Mouse (Mus musculus) testis, postnatal 10 days (tissue): ENCODE measurements at regions not wholly inside any gene's neighbourhood (a gene's known extent, or its start where the extent isn't known, plus 50 kb on each side); places are given as distances from the start of the nearest gene placed in this dataset.

Source experiments
- DNase-seq: peaks from one replicate; pipeline ENCODE4 v3.0.0; 2021; ENCODE audit warnings: low spot score

GRCm38 (mm10) chr7:64060051-64060450 lies 93.6 kb upstream of the Trpm1 start:
- peak; percentile 65 for DNase-seq

GRCm38 (mm10) chr7:64058282-64058872 lies 95.3 kb upstream of the Trpm1 start:
- DNase-seq: no peak

GRCm38 (mm10) chr7:64057873-64058272 lies 95.8 kb upstream of the Trpm1 start:
- no peak for DNase-seq

GRCm38 (mm10) chr7:64056498-64056897 lies 97.1 kb upstream of the Trpm1 start:
- DNase-seq: no peak

GRCm38 (mm10) chr7:64054996-64055395 lies 98.6 kb upstream of the Trpm1 start:
- DNase-seq: no peak

- DNase-seq: no peak
Measured at GRCm38 (mm10) chr7:64053766-64054165, 99.9 kb upstream of the Trpm1 start.

- no peak for DNase-seq
Measured at GRCm38 (mm10) chr7:64052400-64052799, 101.2 kb upstream of the Trpm1 start.

- no peak for DNase-seq
Measured at GRCm38 (mm10) chr7:64050826-64051401, 102.7 kb upstream of the Trpm1 start.

GRCm38 (mm10) chr7:64050246-64050645 lies 103.4 kb upstream of the Trpm1 start:
- no peak for DNase-seq

- no peak for DNase-seq
Measured at GRCm38 (mm10) chr7:64049183-64049965, 104.3 kb upstream of the Trpm1 start.

- DNase-seq: peak; percentile 83
Measured at GRCm38 (mm10) chr7:64048452-64049182, 105.0 kb upstream of the Trpm1 start.

GRCm38 (mm10) chr7:64047831-64048230 lies 105.8 kb upstream of the Trpm1 start:
- no peak for DNase-seq

GRCm38 (mm10) chr7:64045292-64045691 lies 106.6 kb upstream of the Klf13 start:
- DNase-seq: no peak

GRCm38 (mm10) chr7:64042978-64043377 lies 104.3 kb upstream of the Klf13 start:
- no peak for DNase-seq

GRCm38 (mm10) chr7:64041303-64041702 lies 102.6 kb upstream of the Klf13 start:
- DNase-seq: no peak

GRCm38 (mm10) chr7:64040026-64040737 lies 101.5 kb upstream of the Klf13 start:
- DNase-seq: no peak

GRCm38 (mm10) chr7:64037701-64038231 lies 99.1 kb upstream of the Klf13 start:
- DNase-seq: no peak

- DNase-seq: no peak
Measured at GRCm38 (mm10) chr7:64036154-64036553, 97.4 kb upstream of the Klf13 start.

- DNase-seq: no peak
Measured at GRCm38 (mm10) chr7:64035025-64035606, 96.4 kb upstream of the Klf13 start.

GRCm38 (mm10) chr7:64034493-64034892 lies 95.8 kb upstream of the Klf13 start:
- no peak for DNase-seq

GRCm38 (mm10) chr7:64033388-64033787 lies 94.7 kb upstream of the Klf13 start:
- DNase-seq: no peak
